Mouse (Mus musculus): ENCODE data around the gene Itgav. TPM values are rescaled to one million over a fixed set of nuclear protein-coding genes. Genes with fewer than 3 reads are reported as not detected.

The Itgav gene
- polyA plus RNA-seq, 1 experiment from 2014 or later, result 75.3 TPM

- 90% methylated on average over 5 of the region's 5 CpGs for WGBS
- H3K4me2 ChIP-seq (ENCODE audit: low read depth, low read length), result no peak overlapping the region
- no peaks in the 10 kb centered on the region for H3K4me1 ChIP-seq (replicated peaks; ENCODE audit: control insufficient read depth, insufficient read depth, low read length)
- peaks cover 12% of the 10 kb centered on the region for H3K36me3 ChIP-seq (ENCODE audit: control insufficient read depth, insufficient read depth, low read length)
- H3K4me3 ChIP-seq (ENCODE audit: low read length), result no peak overlapping the region
- ATAC-seq (ENCODE audit: low read depth), result no peak
- no peaks in the 10 kb centered on the region for H3K27me3 ChIP-seq (ENCODE audit: control insufficient read depth, insufficient read depth, low read depth, low read length)
- H3K9me3 ChIP-seq (ENCODE audit: control insufficient read depth, low read length), result no peaks in the 10 kb centered on the region
- no peak overlapping the region for H3K9ac ChIP-seq (ENCODE audit: low read length)
- H3K27ac ChIP-seq (ENCODE audit: low read length), result no peak overlapping the region
Measured at GRCm38 (mm10) chr2:83753008-83753407, 28.8 kb downstream of the Itgav start.

GRCm38 (mm10) chr2:83754306-83754837, 30.2 kb downstream of the Itgav start:
- Histone ChIP-seq H3K4me1 (replicated peaks; ENCODE audit: control insufficient read depth, insufficient read depth, low read length) (peaks cover 2% of the 10 kb centered on the region; the same call in 1 of the 2 replicates), H3K27me3 (ENCODE audit: control insufficient read depth, insufficient read depth, low read depth, low read length) (no peaks in the 10 kb centered on the region), H3K36me3 (ENCODE audit: control insufficient read depth, insufficient read depth, low read length) (peaks cover 7% of the 10 kb centered on the region), H3K27ac (ENCODE audit: low read length) (no peak overlapping the region), H3K4me2 (ENCODE audit: low read depth, low read length) (no peak overlapping the region), H3K9ac (ENCODE audit: low read length) (no peak overlapping the region), H3K9me3 (ENCODE audit: control insufficient read depth, low read length) (no peaks in the 10 kb centered on the region), H3K4me3 (ENCODE audit: low read length) (no peak overlapping the region)
- 75% methylated on average over 5 of the region's 5 CpGs for WGBS
- no peak for ATAC-seq (ENCODE audit: low read depth)

GRCm38 (mm10) chr2:83758606-83759215, 34.5 kb downstream of the Itgav start:
- no peak overlapping the region for H3K9ac ChIP-seq (ENCODE audit: low read length)
- no peaks in the 10 kb centered on the region for H3K27me3 ChIP-seq (ENCODE audit: control insufficient read depth, insufficient read depth, low read depth, low read length)
- no peak overlapping the region for H3K4me3 ChIP-seq (ENCODE audit: low read length)
- no peak; the same call in 1 of the 2 replicates for ATAC-seq (ENCODE audit: low read depth)
- H3K36me3 ChIP-seq (ENCODE audit: control insufficient read depth, insufficient read depth, low read length), result peaks cover 7% of the 10 kb centered on the region
- H3K9me3 ChIP-seq (ENCODE audit: control insufficient read depth, low read length), result no peaks in the 10 kb centered on the region
- WGBS, result 77% methylated on average over 7 of the region's 7 CpGs
- peaks cover 7% of the 10 kb centered on the region; the same call in 1 of the 2 replicates for H3K4me1 ChIP-seq (replicated peaks; ENCODE audit: control insufficient read depth, insufficient read depth, low read length)
- no peak overlapping the region for H3K27ac ChIP-seq (ENCODE audit: low read length)
- no peak overlapping the region for H3K4me2 ChIP-seq (ENCODE audit: low read depth, low read length)

- peaks cover 7% of the 10 kb centered on the region; the same call in 1 of the 2 replicates for H3K4me1 ChIP-seq (replicated peaks; ENCODE audit: control insufficient read depth, insufficient read depth, low read length)
- H3K4me3 ChIP-seq (ENCODE audit: low read length), result no peak overlapping the region
- peak; percentile 21; the same call in 1 of the 2 replicates for ATAC-seq (ENCODE audit: low read depth)
- H3K4me2 ChIP-seq (ENCODE audit: low read depth, low read length), result no peak overlapping the region
- H3K36me3 ChIP-seq (ENCODE audit: control insufficient read depth, insufficient read depth, low read length), result peaks cover 7% of the 10 kb centered on the region
- H3K9ac ChIP-seq (ENCODE audit: low read length), result no peak overlapping the region
- WGBS, result 64% methylated on average over 11 of the region's 11 CpGs
- H3K27ac ChIP-seq (ENCODE audit: low read length), result peak overlapping the region; percentile 49
- no peaks in the 10 kb centered on the region for H3K9me3 ChIP-seq (ENCODE audit: control insufficient read depth, low read length)
- H3K27me3 ChIP-seq (ENCODE audit: control insufficient read depth, insufficient read depth, low read depth, low read length), result no peaks in the 10 kb centered on the region
Measured at GRCm38 (mm10) chr2:83759216-83759648, 35.0 kb downstream of the Itgav start.

DNA sequence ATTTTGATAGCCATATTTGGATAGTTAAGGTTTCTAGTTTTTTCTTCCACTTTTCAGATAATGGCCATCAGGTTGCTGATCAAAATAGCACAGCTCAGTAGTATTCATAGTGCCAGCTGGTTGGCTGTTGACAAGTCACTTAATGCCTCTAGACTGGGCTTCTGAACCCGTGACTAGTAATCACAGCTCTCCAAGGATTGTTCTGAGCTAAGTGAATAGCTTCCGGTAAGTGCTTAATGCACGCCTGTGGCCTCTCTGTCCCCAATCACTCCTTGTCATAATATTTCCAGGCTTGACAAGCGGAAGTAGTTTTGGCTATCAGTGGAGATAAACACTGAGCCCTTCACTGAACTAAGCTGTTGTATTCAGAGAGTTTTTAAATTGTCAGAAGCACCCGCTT, 35.5 kb downstream of the Itgav start:
- Histone ChIP-seq H3K36me3 (ENCODE audit: control insufficient read depth, insufficient read depth, low read length) (peaks cover 7% of the 10 kb centered on the region), H3K27me3 (ENCODE audit: control insufficient read depth, insufficient read depth, low read depth, low read length) (no peaks in the 10 kb centered on the region), H3K9ac (ENCODE audit: low read length) (no peak overlapping the region), H3K9me3 (ENCODE audit: control insufficient read depth, low read length) (no peaks in the 10 kb centered on the region), H3K4me3 (ENCODE audit: low read length) (no peak overlapping the region), H3K4me2 (ENCODE audit: low read depth, low read length) (no peak overlapping the region), H3K4me1 (replicated peaks; ENCODE audit: control insufficient read depth, insufficient read depth, low read length) (peaks cover 7% of the 10 kb centered on the region; the same call in 1 of the 2 replicates), H3K27ac (ENCODE audit: low read length) (peak overlapping the region; percentile 49)
- WGBS, result 39% methylated on average over 5 of the region's 5 CpGs
- peak; percentile 81 for ATAC-seq (ENCODE audit: low read depth)

- ATAC-seq (ENCODE audit: low read depth), result peak; percentile 64
- WGBS, result 43% methylated on average over 1 of the region's 1 CpGs
- H3K27ac ChIP-seq (ENCODE audit: low read length), result peak overlapping the region; percentile 49
- no peaks in the 10 kb centered on the region for H3K27me3 ChIP-seq (ENCODE audit: control insufficient read depth, insufficient read depth, low read depth, low read length)
- H3K4me2 ChIP-seq (ENCODE audit: low read depth, low read length), result no peak overlapping the region
- H3K9ac ChIP-seq (ENCODE audit: low read length), result no peak overlapping the region
- peaks cover 7% of the 10 kb centered on the region; the same call in 1 of the 2 replicates for H3K4me1 ChIP-seq (replicated peaks; ENCODE audit: control insufficient read depth, insufficient read depth, low read length)
- H3K36me3 ChIP-seq (ENCODE audit: control insufficient read depth, insufficient read depth, low read length), result peaks cover 7% of the 10 kb centered on the region
- no peak overlapping the region for H3K4me3 ChIP-seq (ENCODE audit: low read length)
- no peaks in the 10 kb centered on the region for H3K9me3 ChIP-seq (ENCODE audit: control insufficient read depth, low read length)
Measured at GRCm38 (mm10) chr2:83760112-83760511, 35.9 kb downstream of the Itgav start.

- peaks cover 12% of the 10 kb centered on the region for H3K36me3 ChIP-seq (ENCODE audit: control insufficient read depth, insufficient read depth, low read length)
- H3K4me1 ChIP-seq (replicated peaks; ENCODE audit: control insufficient read depth, insufficient read depth, low read length), result peaks cover 7% of the 10 kb centered on the region; the same call in 1 of the 2 replicates
- 81% methylated on average over 2 of the region's 2 CpGs for WGBS
- H3K27ac ChIP-seq (ENCODE audit: low read length), result no peak overlapping the region
- no peak overlapping the region for H3K9ac ChIP-seq (ENCODE audit: low read length)
- H3K4me2 ChIP-seq (ENCODE audit: low read depth, low read length), result no peak overlapping the region
- no peaks in the 10 kb centered on the region for H3K27me3 ChIP-seq (ENCODE audit: control insufficient read depth, insufficient read depth, low read depth, low read length)
- H3K4me3 ChIP-seq (ENCODE audit: low read length), result no peak overlapping the region
- no peak for ATAC-seq (ENCODE audit: low read depth)
- no peaks in the 10 kb centered on the region for H3K9me3 ChIP-seq (ENCODE audit: control insufficient read depth, low read length)
Measured at GRCm38 (mm10) chr2:83761506-83761905, 37.3 kb downstream of the Itgav start.

- Histone ChIP-seq H3K36me3 (ENCODE audit: control insufficient read depth, insufficient read depth, low read length) (peaks cover 8% of the 10 kb centered on the region), H3K4me1 (replicated peaks; ENCODE audit: control insufficient read depth, insufficient read depth, low read length) (peaks cover 7% of the 10 kb centered on the region; the same call in 1 of the 2 replicates), H3K9ac (ENCODE audit: low read length) (no peak overlapping the region), H3K27ac (ENCODE audit: low read length) (no peak overlapping the region), H3K27me3 (ENCODE audit: control insufficient read depth, insufficient read depth, low read depth, low read length) (no peaks in the 10 kb centered on the region), H3K4me2 (ENCODE audit: low read depth, low read length) (no peak overlapping the region), H3K9me3 (ENCODE audit: control insufficient read depth, low read length) (no peaks in the 10 kb centered on the region), H3K4me3 (ENCODE audit: low read length) (no peak overlapping the region)
- no peak for ATAC-seq (ENCODE audit: low read depth)
- 78% methylated on average over 7 of the region's 7 CpGs for WGBS
Measured at GRCm38 (mm10) chr2:83762106-83762855, 38.1 kb downstream of the Itgav start.

DNA sequence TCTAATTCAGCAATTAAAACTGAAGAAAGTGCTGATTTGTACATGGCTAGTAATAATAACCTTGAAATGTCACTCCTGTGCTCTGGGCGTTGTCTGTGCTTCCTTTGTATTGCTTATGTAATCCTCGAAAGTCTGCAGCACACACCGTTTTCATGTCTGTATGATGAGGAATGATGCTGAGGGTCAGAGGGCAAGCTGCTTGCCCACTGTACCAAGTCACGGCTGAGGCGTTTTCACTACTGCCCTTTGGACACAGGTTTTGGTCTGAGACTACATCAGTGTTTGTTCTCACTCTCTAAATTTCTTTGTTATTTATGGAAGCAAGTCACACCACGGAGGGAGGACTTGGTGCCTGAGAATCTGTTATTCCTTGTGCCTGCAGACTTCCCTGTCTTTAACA, 41.9 kb downstream of the Itgav start:
- Histone ChIP-seq H3K9me3 (ENCODE audit: control insufficient read depth, low read length) (no peaks in the 10 kb centered on the region), H3K27me3 (ENCODE audit: control insufficient read depth, insufficient read depth, low read depth, low read length) (no peaks in the 10 kb centered on the region), H3K4me3 (ENCODE audit: low read length) (no peak overlapping the region), H3K36me3 (ENCODE audit: control insufficient read depth, insufficient read depth, low read length) (peaks cover 13% of the 10 kb centered on the region), H3K4me1 (replicated peaks; ENCODE audit: control insufficient read depth, insufficient read depth, low read length) (no peaks in the 10 kb centered on the region), H3K27ac (ENCODE audit: low read length) (no peak overlapping the region), H3K9ac (ENCODE audit: low read length) (no peak overlapping the region), H3K4me2 (ENCODE audit: low read depth, low read length) (no peak overlapping the region)
- 52% methylated on average over 6 of the region's 6 CpGs for WGBS
- no peak for ATAC-seq (ENCODE audit: low read depth)
